Mouse (Mus musculus) mouse embryonic stem cell (cell line): ENCODE data around the gene Rnf216.

Experiments
- in situ Hi-C, 2 experiments: fragments of 300-500 bp; cut with MboI; formaldehyde crosslinking; loops; 1 replicate in 1 of 2; 3 replicates in 1 of 2; pipeline ENCODE4 v1.14.3; 2019 to 2020; ENCODE audit warnings: low sequenced_read_pairs in 2 of 2, low pct_unique_long_range_greater_than_20kb in 1 of 2, mixed read lengths in 1 of 2; ENCODE audit not compliant: unreplicated experiment in 1 of 2

Rnf216 gene

DNA sequence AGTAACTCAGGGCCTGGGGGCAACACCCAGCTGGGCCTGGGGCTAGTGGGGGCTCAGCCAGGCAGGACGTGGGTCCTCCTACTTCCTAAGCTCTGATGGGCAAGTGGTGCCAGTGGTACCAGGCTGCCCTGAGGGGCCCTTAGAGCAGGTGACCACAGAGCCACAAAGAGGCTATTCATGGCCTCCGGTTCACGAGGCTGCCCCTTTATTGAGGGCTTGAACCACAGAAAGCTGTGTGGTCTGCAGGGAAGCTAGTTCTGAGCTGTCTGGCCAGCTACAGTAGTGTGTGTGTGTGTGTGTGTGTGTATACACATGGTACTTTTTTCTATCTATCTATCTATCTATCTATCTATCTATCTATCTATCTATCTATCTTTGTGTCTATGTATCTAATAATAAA lies 159.2 kb downstream of the Rnf216 start:
- in situ Hi-C loops = no loop called here

DNA sequence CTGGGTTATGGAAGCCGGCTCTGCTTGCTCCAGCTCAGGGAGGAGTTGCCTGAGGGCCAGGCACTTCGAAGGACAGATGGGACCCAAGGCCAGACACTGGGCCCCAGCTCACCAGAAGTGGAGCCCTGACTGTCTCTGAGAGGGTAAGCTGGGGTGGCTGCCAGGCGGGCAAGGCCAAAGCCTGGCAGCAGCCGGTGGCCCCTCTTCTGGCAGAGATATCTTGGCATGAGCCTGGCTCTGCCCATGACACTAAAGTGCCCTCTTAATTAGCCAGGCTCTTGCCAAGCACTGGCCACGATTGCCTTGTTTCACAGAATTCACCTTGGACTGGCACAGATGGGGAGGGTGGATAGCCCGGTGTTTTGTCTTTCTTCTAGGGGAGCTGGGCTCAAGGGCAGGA lies 162.4 kb downstream of the Rnf216 start:
- in situ Hi-C loops = no loop called here

DNA sequence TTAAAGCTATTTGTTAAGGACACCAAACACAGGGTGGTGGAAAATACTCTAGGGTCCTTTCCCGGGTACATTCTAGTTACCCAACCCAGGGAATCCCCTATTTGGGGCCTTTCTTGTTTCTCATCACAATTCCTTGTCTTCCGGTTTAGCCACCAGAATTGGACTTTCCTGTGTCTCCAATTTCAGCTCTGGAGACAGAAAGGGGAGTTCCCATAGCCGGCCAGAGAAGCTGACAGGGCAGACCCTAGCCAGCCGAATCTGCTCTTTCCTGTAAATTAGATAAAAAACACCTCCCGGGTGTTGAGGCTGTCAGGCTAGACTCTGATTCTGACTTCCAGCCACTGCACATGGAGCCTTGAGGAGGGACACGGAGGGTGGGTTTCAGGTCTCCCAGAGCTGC lies 163.2 kb downstream of the Rnf216 start:
- in situ Hi-C loops = loop anchor here (5.0 to 25.0 kb wide), 3 partner anchors 38 to 345 kb away; partner anchors contain the start of gene Zfp853 (in 2 of the 2)

DNA sequence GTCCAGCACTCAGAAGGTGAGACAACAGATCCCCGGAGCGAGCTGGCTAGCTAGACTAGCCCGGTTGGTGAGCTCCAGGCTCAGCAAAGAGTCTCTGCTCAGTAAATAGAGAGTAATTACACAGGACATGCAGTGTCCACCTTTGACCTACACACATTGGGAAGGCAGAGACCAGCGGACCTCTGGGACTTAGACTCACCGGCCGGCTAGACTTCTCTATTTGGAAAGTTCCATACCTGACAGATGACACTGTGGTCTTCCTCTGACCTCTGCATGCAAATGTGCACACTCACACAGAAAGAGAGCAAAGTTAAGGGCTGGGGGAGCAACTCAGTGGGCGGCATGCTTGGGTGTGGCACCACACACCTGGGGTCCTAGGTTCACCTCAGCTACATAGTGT lies 165.3 kb downstream of the Rnf216 start:
- in situ Hi-C loops = loop anchor here (5.0 to 25.0 kb wide), 3 partner anchors 40 to 347 kb away; partner anchors contain the start of gene Zfp853 (in 2 of the 2)

DNA sequence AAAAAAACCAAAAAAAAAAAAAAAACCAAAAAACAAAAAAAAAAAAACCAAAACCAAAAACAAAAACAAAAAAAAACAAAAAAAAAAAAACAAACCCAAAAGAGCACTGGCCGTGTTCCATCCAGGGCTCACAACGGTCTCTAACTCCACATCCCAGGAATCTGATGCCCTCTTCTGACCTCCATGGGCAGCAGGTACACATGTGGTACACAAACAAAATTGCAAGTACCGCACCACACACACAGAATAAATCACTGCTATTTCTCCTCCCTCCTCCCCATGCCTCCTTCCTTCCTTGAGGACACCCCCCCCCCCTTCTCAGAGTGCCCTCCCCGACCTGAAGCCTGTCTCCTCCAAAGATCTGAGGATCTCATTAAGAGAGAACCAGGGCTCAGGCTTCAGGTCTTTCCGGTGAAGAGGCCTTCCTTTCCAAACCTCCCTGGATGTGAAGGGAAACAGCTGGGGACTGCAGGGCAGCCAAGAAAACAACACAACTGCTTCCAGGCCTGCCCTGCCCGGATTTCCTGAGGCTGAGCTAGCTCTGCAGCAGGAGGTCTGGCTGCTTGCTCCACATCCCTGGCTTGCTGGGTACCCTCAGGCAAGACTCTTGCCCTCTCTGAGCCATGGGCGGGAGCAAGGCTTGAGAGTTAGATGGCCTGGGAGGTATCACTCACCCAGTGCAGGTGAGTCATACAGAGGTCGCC lies 167.7 kb downstream of the Rnf216 start:
- in situ Hi-C loops = loop anchor here (5.0 to 25.0 kb wide), 4 partner anchors 42 to 350 kb away; partner anchors contain the start of gene Zfp853 (in 2 of the 2)
